Mouse (Mus musculus) thymus, adult 2 months (tissue): ENCODE measurements around the gene Cnot1. TPM values are rescaled to one million over a fixed set of nuclear protein-coding genes. Genes with fewer than 3 reads are reported as not detected.
A peak's percentile ranks its signal among the peaks of the same experiment; 100 is the strongest.

ENCODE experiments used
- DNase-seq: peaks from one replicate; pipeline ENCODE4 v3.0.0; 2021
- H3K27ac ChIP-seq: fragments of 200-500 bp; 2 replicates; pipeline ENCODE4 v1.5.1; 2012; ENCODE audit warnings: low read length, control low read depth; ENCODE audit not compliant: control insufficient read depth, insufficient read depth
- H3K27me3 ChIP-seq: fragments of 200-500 bp; 2 replicates; pipeline ENCODE4 v1.6.1; 2012; ENCODE audit warnings: mild to moderate bottlenecking, low read length, moderate library complexity, mixed read lengths; ENCODE audit not compliant: control insufficient read depth, insufficient read depth
- H3K36me3 ChIP-seq: fragments of 200-500 bp; 2 replicates; pipeline ENCODE4 v1.6.1; 2012; ENCODE audit warnings: mild to moderate bottlenecking, low read length, moderate library complexity; ENCODE audit not compliant: control insufficient read depth, insufficient read depth
- H3K4me1 ChIP-seq: fragments of 200-500 bp; replicated peaks from 2 replicates; pipeline ENCODE4 v1.6.1; 2012; ENCODE audit warnings: low read length; ENCODE audit not compliant: control insufficient read depth, insufficient read depth
- H3K4me3 ChIP-seq: fragments of 200-500 bp; 2 replicates; pipeline ENCODE4 v1.5.1; 2012; ENCODE audit warnings: mild to moderate bottlenecking, low read length, control low read depth, moderate library complexity; ENCODE audit not compliant: control insufficient read depth, insufficient read depth
- CTCF ChIP-seq: fragments of 200-500 bp; IDR thresholded peaks from 2 replicates; pipeline ENCODE4 v1.5.1; 2012; ENCODE audit warnings: mild to moderate bottlenecking, control low read depth, low read length, moderate library complexity, borderline replicate concordance; ENCODE audit not compliant: control insufficient read depth, poor library complexity, insufficient read depth; ENCODE audit errors: extremely low read depth
- POLR2A ChIP-seq: fragments of 200-500 bp; IDR thresholded peaks from 2 replicates; pipeline ENCODE4 v1.6.1; 2012; ENCODE audit warnings: mild to moderate bottlenecking, low read length, control low read depth, moderate library complexity; ENCODE audit not compliant: control insufficient read depth, poor library complexity, insufficient read depth; ENCODE audit errors: extremely low read depth
- WGBS: fragments of 180-500 bp; shearing (Covaris S2); methylation state at CpG from one replicate; pipeline ENCODE4 v1.1.7; 2018; 5-methylcytosine and 5-hydroxymethylcytosine counted together
- polyA plus RNA-seq: library from polyadenylated mRNA; depleted of rRNA; stranded (reverse); fragments of >200 nt; gene quantifications from 2 replicates; pipeline ENCODE4 v1.2.3, GENCODE M21; 2012

Gene Cnot1
- polyA plus RNA-seq, 1 experiment, result 229 TPM

- no peak for DNase-seq
- Histone ChIP-seq H3K27ac (no peak overlapping the region), H3K4me3 (no peak overlapping the region), H3K27me3 (no peaks in the 10 kb centered on the region), H3K4me1 (no peaks in the 10 kb centered on the region), H3K36me3 (peaks cover 92% of the 10 kb centered on the region)
- TF ChIP-seq POLR2A (no peak), CTCF (no peak)
- 95% methylated on average over 4 of the region's 4 CpGs for WGBS
These were observed 59.2 kb downstream of the Cnot1 start for GRCm38 (mm10) chr8:95748028-95748427.

- TF ChIP-seq POLR2A (no peak), CTCF (no peak)
- 96% methylated on average over 7 of the region's 7 CpGs for WGBS
- no peaks in the 10 kb centered on the region for H3K4me1 ChIP-seq
- H3K4me3 ChIP-seq, result no peak overlapping the region
- DNase-seq, result no peak
- H3K27me3 ChIP-seq, result no peaks in the 10 kb centered on the region
- H3K27ac ChIP-seq, result no peak overlapping the region
- peaks cover 100% of the 10 kb centered on the region for H3K36me3 ChIP-seq
These were observed 65.5 kb downstream of the Cnot1 start for GRCm38 (mm10) chr8:95741732-95742131.

DNA sequence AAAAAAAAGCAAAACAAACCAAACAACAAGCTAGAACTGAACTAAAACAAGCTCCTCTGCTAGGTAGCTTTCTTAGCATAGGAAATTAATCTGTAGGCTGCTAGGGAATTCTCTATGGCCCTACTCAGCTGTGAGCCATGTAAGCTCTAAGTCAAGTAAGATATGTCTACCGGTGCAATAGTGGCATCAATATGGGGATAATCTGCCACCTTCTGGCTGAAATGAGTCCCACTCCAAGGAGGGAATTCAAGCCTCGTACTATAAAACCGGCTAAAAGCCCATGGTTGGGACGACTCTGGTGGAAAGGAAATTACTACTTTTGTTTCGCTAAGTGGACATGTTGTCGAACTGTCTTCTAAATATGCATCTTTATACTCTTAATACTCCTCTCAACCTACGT lies 68.7 kb downstream of the Cnot1 start:
- 91% methylated on average over 7 of the region's 7 CpGs for WGBS
- no peak for DNase-seq
- no peaks in the 10 kb centered on the region for H3K27me3 ChIP-seq
- H3K4me3 ChIP-seq, result no peak overlapping the region
- peaks cover 99% of the 10 kb centered on the region for H3K36me3 ChIP-seq
- H3K27ac ChIP-seq, result no peak overlapping the region
- H3K4me1 ChIP-seq, result no peaks in the 10 kb centered on the region
- TF ChIP-seq POLR2A (no peak), CTCF (no peak)

- no peaks in the 10 kb centered on the region for H3K4me1 ChIP-seq
- no peak overlapping the region for H3K4me3 ChIP-seq
- H3K27ac ChIP-seq, result no peak overlapping the region
- H3K27me3 ChIP-seq, result no peaks in the 10 kb centered on the region
- WGBS, result 94% methylated on average over 4 of the region's 4 CpGs
- DNase-seq, result no peak
- TF ChIP-seq CTCF (no peak), POLR2A (no peak)
- peaks cover 91% of the 10 kb centered on the region for H3K36me3 ChIP-seq
These were observed 79.6 kb downstream of the Cnot1 start for GRCm38 (mm10) chr8:95727625-95728024.

DNA sequence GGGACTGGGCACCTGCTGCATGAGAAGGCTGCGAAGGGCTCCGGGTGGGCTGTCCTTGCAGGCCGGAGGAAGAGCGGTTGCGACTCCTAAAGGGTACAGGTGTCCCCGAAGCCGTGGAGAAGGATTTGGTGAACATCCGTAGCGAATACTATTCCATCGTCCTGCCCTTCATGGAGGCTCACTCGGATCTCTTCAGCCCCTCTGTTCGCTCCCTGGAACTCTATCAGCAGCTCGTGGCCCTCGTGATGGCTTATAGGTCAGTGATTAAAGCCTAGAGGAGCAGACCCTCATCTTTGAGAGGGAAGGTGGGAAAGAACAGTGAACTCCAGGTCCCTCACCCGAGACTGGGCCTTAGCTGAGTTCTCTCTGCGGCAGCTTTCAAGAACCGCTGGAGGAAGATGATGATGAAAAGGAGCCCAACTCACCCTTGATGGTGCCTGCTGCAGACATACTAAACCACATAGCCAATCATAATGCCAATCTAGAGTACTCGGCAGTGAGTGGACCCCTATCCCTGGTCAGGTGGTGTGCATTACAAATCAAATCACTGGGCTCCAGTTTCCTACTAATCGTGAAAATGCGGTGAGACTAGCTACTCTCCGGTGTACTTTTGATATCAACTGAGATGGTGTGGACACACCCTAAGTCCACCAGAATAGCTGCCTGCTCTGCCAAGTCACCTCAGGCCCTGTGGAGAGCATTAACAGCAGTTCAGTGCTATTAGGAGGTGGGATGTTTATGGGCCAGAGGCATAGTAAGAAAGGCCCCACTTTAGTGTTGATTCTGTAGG lies 90.5 kb downstream of the Cnot1 start:
- Histone ChIP-seq H3K36me3 (peaks cover 38% of the 10 kb centered on the region), H3K4me1 (peaks cover 8% of the 10 kb centered on the region), H3K4me3 (peak overlapping the region; percentile 87), H3K27ac (no peak overlapping the region), H3K27me3 (no peaks in the 10 kb centered on the region)
- no peak for DNase-seq
- TF ChIP-seq CTCF, result no peak
- no peak for TF ChIP-seq POLR2A
- WGBS, result 44% methylated on average over 21 of the region's 21 CpGs

DNA sequence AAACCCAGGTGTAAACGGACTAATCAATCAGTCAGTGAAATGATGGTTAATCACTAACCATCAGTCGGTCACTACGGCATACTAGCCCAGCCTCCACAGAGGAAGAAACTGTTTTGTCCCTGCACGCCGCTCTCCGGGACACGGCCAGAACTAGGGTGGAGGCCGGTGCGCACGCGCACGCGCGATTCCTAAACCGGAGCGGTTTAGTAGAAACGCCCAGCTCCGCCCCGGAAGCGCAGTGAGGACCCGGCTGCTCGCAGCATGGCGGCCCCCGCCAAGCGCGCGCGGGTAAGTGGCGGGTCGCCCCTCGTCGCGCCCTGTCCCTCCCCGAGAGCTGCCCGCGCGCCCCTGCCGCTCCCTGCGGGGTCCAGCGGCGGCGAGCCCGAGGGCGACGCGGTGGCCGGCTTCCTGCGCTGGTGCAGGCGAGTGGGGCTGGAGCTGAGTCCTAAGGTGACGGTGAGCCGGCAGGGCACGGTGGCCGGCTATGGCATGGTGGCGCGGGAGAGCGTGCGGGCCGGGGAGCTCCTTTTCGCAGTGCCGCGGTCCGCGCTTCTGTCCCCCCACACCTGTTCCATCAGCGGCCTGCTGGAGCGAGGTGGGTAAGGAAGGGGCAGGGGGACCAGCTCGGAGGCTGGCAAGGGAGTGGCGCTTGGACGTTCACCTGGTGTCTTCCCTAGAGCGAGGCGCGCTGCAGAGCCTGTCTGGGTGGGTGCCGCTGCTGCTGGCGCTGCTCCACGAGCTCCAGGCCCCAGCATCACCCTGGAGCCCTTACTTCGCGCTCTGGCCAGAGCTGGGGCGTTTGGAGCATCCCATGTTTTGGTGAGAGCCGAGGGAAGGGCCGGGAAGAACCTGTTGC lies 91.4 kb downstream of the Cnot1 start, which contains the start of gene Setd6:
Setd6 (plus strand) TSS at position 206 of the 856 bp plus-strand sequence.
- no peaks in the 10 kb centered on the region for H3K27me3 ChIP-seq
- H3K4me3 ChIP-seq, result peak within 1 kb of the TSS; percentile 87
- peaks cover 30% of the 10 kb centered on the region for H3K36me3 ChIP-seq
- peaks cover 8% of the 10 kb centered on the region for H3K4me1 ChIP-seq
- TF ChIP-seq CTCF (peak; percentile 11; the same call in 1 of the 2 replicates), POLR2A (peak; percentile 76; the same call in 1 of the 2 replicates)
- H3K27ac ChIP-seq, result no peak within 1 kb of the TSS
- 1% methylated on average over 79 of the region's 79 CpGs for WGBS
- DNase-seq, result peak; percentile 83
